Mouse (Mus musculus): ENCODE results near the gene Map7. TPM values are rescaled to one million over a fixed set of nuclear protein-coding genes. Genes with fewer than 3 reads are reported as not detected.

Map7 gene
- polyA plus RNA-seq, 1 experiment from 2014 or later: 2.7 TPM

GRCm38 (mm10) chr10:20166797-20167196 lies 18.5 kb downstream of the Map7 start:
- Histone ChIP-seq H3K4me3 (ENCODE audit: inconsistent target) (no peak overlapping the region), H3K79me2 (ENCODE audit: inconsistent target) (no peaks in the 10 kb centered on the region), H3K27ac (no peak overlapping the region), H3K36me3 (ENCODE audit: inconsistent target) (no peaks in the 10 kb centered on the region)
- 18% methylated on average over 11 of the region's 11 CpGs for WGBS (ENCODE audit: missing documents)

DNA sequence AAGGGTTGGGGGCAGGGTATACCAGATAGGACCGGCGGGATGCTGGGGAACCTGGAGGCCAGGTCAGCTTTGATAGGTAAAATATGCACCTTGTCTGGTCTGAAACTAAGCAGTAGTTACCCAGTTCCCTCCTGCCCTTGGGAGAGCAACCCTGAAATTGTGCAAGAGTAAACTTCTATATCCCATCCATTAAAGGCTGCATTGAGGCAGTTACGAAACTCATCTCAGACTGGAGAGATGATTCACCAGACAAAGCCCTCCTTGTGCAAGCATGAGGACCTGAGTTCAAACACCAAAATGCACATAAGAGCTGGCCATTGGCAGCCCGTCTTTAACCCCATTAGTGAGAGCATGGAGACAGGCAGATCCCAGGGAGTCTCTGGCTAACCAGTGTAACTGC lies 19.2 kb downstream of the Map7 start:
- 71% methylated on average over 4 of the region's 4 CpGs for WGBS (ENCODE audit: missing documents)
- no peak overlapping the region for H3K4me3 ChIP-seq (ENCODE audit: inconsistent target)
- no peaks in the 10 kb centered on the region for H3K79me2 ChIP-seq (ENCODE audit: inconsistent target)
- H3K36me3 ChIP-seq (ENCODE audit: inconsistent target): no peaks in the 10 kb centered on the region
- no peak overlapping the region for H3K27ac ChIP-seq

DNA sequence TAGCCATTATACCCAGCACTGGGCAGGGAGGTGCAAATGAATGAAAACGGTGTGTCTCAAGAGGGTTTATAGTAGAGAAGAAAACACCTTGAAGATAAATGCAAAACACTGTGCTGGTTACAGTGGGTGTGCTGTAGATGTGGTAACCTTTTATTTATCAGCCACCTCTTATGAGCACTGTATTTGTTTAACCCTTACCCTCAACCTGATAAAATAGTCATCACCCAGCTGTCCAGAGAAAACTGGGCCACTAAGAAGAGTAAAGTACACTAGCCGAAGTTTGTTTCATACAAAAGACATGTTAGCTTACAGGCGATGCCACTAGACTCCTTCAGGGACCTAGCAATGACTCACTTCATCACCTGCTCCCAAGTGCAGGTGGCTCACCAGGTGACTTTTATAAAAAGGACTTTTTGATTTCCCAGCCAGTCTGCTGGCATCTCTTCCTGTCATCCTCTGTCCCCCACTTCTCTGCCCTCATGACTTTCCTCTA lies 21.0 kb downstream of the Map7 start:
- Histone ChIP-seq H3K79me2 (ENCODE audit: inconsistent target) (no peaks in the 10 kb centered on the region), H3K36me3 (ENCODE audit: inconsistent target) (no peaks in the 10 kb centered on the region), H3K4me3 (ENCODE audit: inconsistent target) (no peak overlapping the region), H3K27ac (no peak overlapping the region)
- 93% methylated on average over 3 of the region's 3 CpGs for WGBS (ENCODE audit: missing documents)

DNA sequence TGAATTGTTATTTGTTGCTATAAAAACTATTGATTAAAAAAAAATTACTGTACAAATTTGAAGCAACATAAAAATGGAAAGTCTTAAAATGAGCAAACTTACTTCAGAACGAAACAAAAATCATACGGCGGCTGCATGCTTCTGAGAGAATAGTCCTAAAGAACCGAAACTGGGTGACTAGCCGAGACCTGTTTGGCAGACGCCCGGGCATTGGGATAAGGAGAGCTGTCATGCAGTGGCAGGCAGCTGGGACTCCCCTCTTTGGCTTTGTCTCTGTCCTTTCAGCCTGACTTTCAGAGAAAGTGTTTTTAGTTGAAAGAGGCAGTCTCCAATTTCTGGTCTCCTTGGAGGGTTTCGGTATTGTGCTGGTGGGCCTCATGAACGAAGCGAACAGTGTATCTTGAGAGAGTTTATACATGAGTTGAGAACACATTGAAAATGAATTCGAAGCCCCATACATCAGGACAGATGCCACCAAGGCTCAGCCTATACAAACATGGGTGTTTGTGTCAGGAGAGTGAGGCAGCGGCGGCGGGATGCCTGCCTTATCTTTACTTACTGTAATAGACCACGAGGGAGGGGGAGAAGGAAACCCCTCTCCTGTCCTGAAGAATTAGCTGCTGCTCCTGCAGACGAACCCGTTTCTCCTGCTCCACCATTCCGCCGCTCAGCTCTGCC lies 21.8 kb downstream of the Map7 start:
- H3K36me3 ChIP-seq (ENCODE audit: inconsistent target): no peaks in the 10 kb centered on the region
- no peak overlapping the region for H3K27ac ChIP-seq
- H3K4me3 ChIP-seq (ENCODE audit: inconsistent target): no peak overlapping the region
- WGBS (ENCODE audit: missing documents): 65% methylated on average over 19 of the region's 19 CpGs
- no peaks in the 10 kb centered on the region for H3K79me2 ChIP-seq (ENCODE audit: inconsistent target)

DNA sequence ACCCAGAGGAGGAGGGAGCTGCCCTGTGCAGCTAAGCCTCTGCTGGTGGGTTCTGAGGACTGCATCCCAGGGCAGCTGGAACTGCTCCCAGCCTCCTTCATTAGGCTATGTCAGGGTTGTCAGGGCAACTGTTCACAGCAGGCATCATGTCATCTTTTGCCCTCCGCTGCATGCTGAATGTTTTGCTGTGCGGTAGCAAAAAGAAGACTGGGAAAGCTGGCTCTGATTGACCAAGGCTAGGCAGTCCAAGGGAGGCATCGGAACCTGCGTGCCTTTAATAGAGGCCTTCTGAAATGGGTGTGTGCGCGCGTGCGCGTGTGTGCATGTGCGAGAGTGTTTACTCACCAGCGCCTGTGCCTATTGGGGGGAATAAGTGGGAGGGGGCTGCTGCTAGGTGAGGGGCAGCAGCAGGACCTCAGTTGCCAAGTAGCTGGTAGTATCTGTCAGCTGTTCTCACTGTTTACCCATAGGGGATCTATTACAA lies 22.4 kb downstream of the Map7 start:
- H3K36me3 ChIP-seq (ENCODE audit: inconsistent target): no peaks in the 10 kb centered on the region
- 89% methylated on average over 11 of the region's 11 CpGs for WGBS (ENCODE audit: missing documents)
- no peak overlapping the region for H3K4me3 ChIP-seq (ENCODE audit: inconsistent target)
- H3K79me2 ChIP-seq (ENCODE audit: inconsistent target): no peaks in the 10 kb centered on the region
- no peak overlapping the region for H3K27ac ChIP-seq

DNA sequence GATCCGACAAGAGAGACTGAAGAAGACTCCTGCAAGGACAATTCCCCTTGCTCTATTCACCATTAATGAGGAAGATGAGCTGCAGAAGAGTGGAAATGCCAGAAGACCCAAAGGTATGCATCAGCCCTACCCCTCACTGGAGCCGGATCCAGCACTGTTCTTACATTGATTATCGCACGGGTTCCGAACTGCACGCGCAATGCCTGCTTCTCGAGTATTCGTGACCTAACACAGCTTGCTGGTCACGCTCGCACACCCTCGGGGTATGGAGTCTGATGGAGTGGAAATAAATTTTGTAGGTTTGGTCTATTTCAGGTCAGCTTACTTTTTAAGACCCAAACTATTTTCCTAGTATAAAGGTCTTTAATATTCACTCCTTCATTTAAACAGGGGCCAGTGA lies 22.9 kb downstream of the Map7 start:
- Histone ChIP-seq H3K79me2 (ENCODE audit: inconsistent target) (no peaks in the 10 kb centered on the region), H3K27ac (no peak overlapping the region), H3K36me3 (ENCODE audit: inconsistent target) (no peaks in the 10 kb centered on the region), H3K4me3 (ENCODE audit: inconsistent target) (no peak overlapping the region)
- WGBS (ENCODE audit: missing documents): 97% methylated on average over 12 of the region's 12 CpGs

GRCm38 (mm10) chr10:20171756-20172155 lies 23.5 kb downstream of the Map7 start:
- no peak overlapping the region for H3K27ac ChIP-seq
- H3K79me2 ChIP-seq (ENCODE audit: inconsistent target): no peaks in the 10 kb centered on the region
- H3K36me3 ChIP-seq (ENCODE audit: inconsistent target): no peaks in the 10 kb centered on the region
- no peak overlapping the region for H3K4me3 ChIP-seq (ENCODE audit: inconsistent target)
- WGBS (ENCODE audit: missing documents): 84% methylated on average over 4 of the region's 4 CpGs

DNA sequence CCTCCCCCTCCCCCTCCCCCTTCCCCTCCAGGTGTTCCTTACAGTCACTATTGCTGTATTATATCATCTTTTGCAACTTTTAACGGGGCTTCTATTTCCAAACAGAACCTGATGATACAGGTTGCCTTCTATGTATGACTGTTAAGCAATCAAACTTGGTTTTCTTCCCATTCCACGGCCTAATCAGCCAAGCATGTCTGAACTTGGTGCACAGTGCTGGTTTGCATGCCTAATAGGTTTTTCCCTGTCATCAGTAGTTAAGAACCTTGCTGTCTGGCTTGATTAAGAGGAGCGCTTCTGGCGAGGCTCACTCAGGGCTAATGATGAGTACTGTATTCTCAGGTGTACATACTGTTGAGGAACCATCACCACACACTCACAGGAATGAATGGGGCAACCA lies 25.5 kb downstream of the Map7 start:
- no peak overlapping the region for H3K4me3 ChIP-seq (ENCODE audit: inconsistent target)
- H3K79me2 ChIP-seq (ENCODE audit: inconsistent target): no peaks in the 10 kb centered on the region
- no peak overlapping the region for H3K27ac ChIP-seq
- no peaks in the 10 kb centered on the region for H3K36me3 ChIP-seq (ENCODE audit: inconsistent target)
- 81% methylated on average over 4 of the region's 4 CpGs for WGBS (ENCODE audit: missing documents)

DNA sequence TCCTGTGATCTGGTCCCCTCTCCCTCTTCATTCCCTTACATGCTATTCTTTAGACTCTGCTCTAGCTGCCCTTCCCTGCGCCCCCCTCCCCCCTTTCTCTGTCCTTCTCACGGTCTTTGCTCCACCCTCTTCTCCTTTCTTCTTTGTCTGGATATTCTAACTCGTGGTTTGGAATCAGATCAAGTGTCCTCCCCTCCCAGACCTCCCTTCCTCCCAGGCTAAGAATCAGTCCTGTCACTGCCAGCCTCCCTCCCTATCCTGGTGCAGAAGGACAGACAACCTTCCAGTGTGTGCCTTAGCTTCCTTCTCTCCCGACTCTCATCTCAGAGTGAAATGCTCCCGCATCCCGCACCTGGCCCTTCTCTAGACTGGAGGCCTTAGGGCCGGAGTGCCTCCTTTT lies 27.8 kb downstream of the Map7 start:
- no peaks in the 10 kb centered on the region for H3K79me2 ChIP-seq (ENCODE audit: inconsistent target)
- no peaks in the 10 kb centered on the region for H3K36me3 ChIP-seq (ENCODE audit: inconsistent target)
- H3K27ac ChIP-seq: no peak overlapping the region
- no peak overlapping the region for H3K4me3 ChIP-seq (ENCODE audit: inconsistent target)
- WGBS (ENCODE audit: missing documents): 64% methylated on average over 7 of the region's 7 CpGs

GRCm38 (mm10) chr10:20178807-20179605 lies 30.7 kb downstream of the Map7 start:
- WGBS (ENCODE audit: missing documents): 89% methylated on average over 12 of the region's 12 CpGs
- Histone ChIP-seq H3K27ac (no peak overlapping the region), H3K4me3 (ENCODE audit: inconsistent target) (no peak overlapping the region), H3K36me3 (ENCODE audit: inconsistent target) (no peaks in the 10 kb centered on the region), H3K79me2 (ENCODE audit: inconsistent target) (no peaks in the 10 kb centered on the region)

GRCm38 (mm10) chr10:20181198-20181597 lies 32.9 kb downstream of the Map7 start:
- H3K27ac ChIP-seq: no peak overlapping the region
- H3K36me3 ChIP-seq (ENCODE audit: inconsistent target): no peaks in the 10 kb centered on the region
- no peak overlapping the region for H3K4me3 ChIP-seq (ENCODE audit: inconsistent target)
- no peaks in the 10 kb centered on the region for H3K79me2 ChIP-seq (ENCODE audit: inconsistent target)
- WGBS (ENCODE audit: missing documents): 42% methylated on average over 10 of the region's 10 CpGs

- Histone ChIP-seq H3K4me3 (ENCODE audit: inconsistent target) (no peak overlapping the region), H3K79me2 (ENCODE audit: inconsistent target) (no peaks in the 10 kb centered on the region), H3K36me3 (ENCODE audit: inconsistent target) (no peaks in the 10 kb centered on the region), H3K27ac (no peak overlapping the region)
- WGBS (ENCODE audit: missing documents): 28% methylated on average over 11 of the region's 11 CpGs
These were observed 33.6 kb downstream of the Map7 start for GRCm38 (mm10) chr10:20181680-20182399.

GRCm38 (mm10) chr10:20184326-20184725 lies 36.1 kb downstream of the Map7 start:
- no peaks in the 10 kb centered on the region for H3K36me3 ChIP-seq (ENCODE audit: inconsistent target)
- H3K79me2 ChIP-seq (ENCODE audit: inconsistent target): no peaks in the 10 kb centered on the region
- WGBS (ENCODE audit: missing documents): 47% methylated on average over 4 of the region's 4 CpGs
- H3K27ac ChIP-seq: no peak overlapping the region
- no peak overlapping the region for H3K4me3 ChIP-seq (ENCODE audit: inconsistent target)

GRCm38 (mm10) chr10:20185264-20185663 lies 37.0 kb downstream of the Map7 start:
- H3K27ac ChIP-seq: no peak overlapping the region
- H3K36me3 ChIP-seq (ENCODE audit: inconsistent target): no peaks in the 10 kb centered on the region
- H3K79me2 ChIP-seq (ENCODE audit: inconsistent target): no peaks in the 10 kb centered on the region
- H3K4me3 ChIP-seq (ENCODE audit: inconsistent target): no peak overlapping the region
- 100% methylated on average over 4 of the region's 4 CpGs for WGBS (ENCODE audit: missing documents)

GRCm38 (mm10) chr10:20185806-20186205 lies 37.5 kb downstream of the Map7 start:
- Histone ChIP-seq H3K79me2 (ENCODE audit: inconsistent target) (no peaks in the 10 kb centered on the region), H3K4me3 (ENCODE audit: inconsistent target) (no peak overlapping the region), H3K36me3 (ENCODE audit: inconsistent target) (no peaks in the 10 kb centered on the region), H3K27ac (no peak overlapping the region)
- 100% methylated on average over 2 of the region's 2 CpGs for WGBS (ENCODE audit: missing documents)
